Mouse (Mus musculus) hindbrain, postnatal 0 days (tissue): ENCODE measurements at regions not wholly inside any gene's neighbourhood (a gene's known extent, or its start where the extent isn't known, plus 50 kb on each side); places are given as distances from the start of the nearest gene placed in this dataset.

Source experiments
- ATAC-seq: fragments of 200-750 bp; cut with Nextera tagmentation; 2 replicates; pipeline ENCODE4 v1.8.0; 2017; ENCODE audit warnings: mild to moderate bottlenecking, moderate TSS enrichment, moderate library complexity
- DNase-seq: peaks from one replicate; pipeline ENCODE4 v3.0.0-alpha.2; 2015; ENCODE audit warnings: low spot score
- H3K27ac ChIP-seq: fragments of 300-500 bp; sonication (generic); 2 replicates; pipeline ENCODE4 v1.5.1; 2014; ENCODE audit warnings: mild to moderate bottlenecking
- H3K27me3 ChIP-seq: fragments of 300-500 bp; sonication (generic); 2 replicates; pipeline ENCODE4 v1.6.1; 2014; ENCODE audit warnings: low read length, mixed read lengths; ENCODE audit not compliant: insufficient read depth
- H3K36me3 ChIP-seq: fragments of 300-500 bp; sonication (generic); 2 replicates; pipeline ENCODE4 v1.6.1; 2014; ENCODE audit warnings: low read length, mixed read lengths; ENCODE audit not compliant: insufficient read depth
- H3K4me1 ChIP-seq: fragments of 300-500 bp; sonication (generic); 2 replicates; pipeline ENCODE4 v1.6.1; 2014; ENCODE audit warnings: antibody characterized with exemption, low read length, mixed read lengths; ENCODE audit not compliant: insufficient read depth
- H3K4me2 ChIP-seq: fragments of 300-500 bp; sonication (generic); 2 replicates; pipeline ENCODE4 v1.6.1; 2014; ENCODE audit warnings: low read depth, mild to moderate bottlenecking, low read length, moderate library complexity, mixed read lengths
- H3K4me3 ChIP-seq: fragments of 300-500 bp; sonication (generic); 2 replicates; pipeline ENCODE4 v1.5.1; 2014; ENCODE audit warnings: low read length
- H3K9ac ChIP-seq: fragments of 300-500 bp; sonication (generic); replicated peaks from 2 replicates; pipeline ENCODE4 v1.6.1; 2014; ENCODE audit warnings: mild to moderate bottlenecking, low read length, moderate library complexity, mixed read lengths
- H3K9me3 ChIP-seq: fragments of 300-500 bp; sonication (generic); 2 replicates; pipeline ENCODE4 v1.6.1; 2016; ENCODE audit warnings: low read length, mixed read lengths
- CTCF ChIP-seq: IDR thresholded peaks from 2 replicates; pipeline ENCODE4 v1.5.1; 2016; ENCODE audit warnings: antibody characterized with exemption, control low read depth, low read depth
- WGBS: fragments of 180-500 bp; shearing (Covaris S2); extraction: QIAGEN DNeasy Blood & Tissue Kit; methylation state at CpG from one replicate; pipeline ENCODE4 v1.1.7; 2014; 5-methylcytosine and 5-hydroxymethylcytosine counted together

DNA sequence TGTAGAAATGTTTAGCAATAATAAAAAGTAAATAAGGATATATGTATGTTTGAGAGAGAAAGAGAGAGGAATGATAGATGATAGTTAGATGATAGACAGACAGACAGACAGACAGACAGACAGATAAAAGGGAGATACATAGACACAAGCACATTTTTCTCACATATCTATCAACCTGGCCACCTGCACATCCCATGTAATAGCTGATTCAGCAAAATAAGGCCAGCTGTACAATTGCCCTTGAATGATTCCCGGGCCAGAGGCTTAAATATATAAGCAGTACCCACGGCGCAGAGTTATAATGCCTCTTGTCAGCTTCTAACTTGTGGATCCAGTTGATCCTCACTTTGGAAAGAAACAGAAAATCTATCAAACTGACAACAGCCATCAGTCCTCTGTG is 178.5 kb downstream of the Tmem114 start:
- no peak for ATAC-seq
- no peaks in the 10 kb centered on the region for H3K4me1 ChIP-seq
- H3K36me3 ChIP-seq = no peaks in the 10 kb centered on the region
- no peak overlapping the region for H3K4me2 ChIP-seq
- TF ChIP-seq CTCF = no peak
- no peak overlapping the region for H3K9ac ChIP-seq
- WGBS = 93% methylated on average over 3 of the region's 3 CpGs
- no peak overlapping the region for H3K4me3 ChIP-seq
- no peaks in the 10 kb centered on the region for H3K27me3 ChIP-seq
- DNase-seq = no peak
- H3K9me3 ChIP-seq = no peaks in the 10 kb centered on the region
- no peak overlapping the region for H3K27ac ChIP-seq

DNA sequence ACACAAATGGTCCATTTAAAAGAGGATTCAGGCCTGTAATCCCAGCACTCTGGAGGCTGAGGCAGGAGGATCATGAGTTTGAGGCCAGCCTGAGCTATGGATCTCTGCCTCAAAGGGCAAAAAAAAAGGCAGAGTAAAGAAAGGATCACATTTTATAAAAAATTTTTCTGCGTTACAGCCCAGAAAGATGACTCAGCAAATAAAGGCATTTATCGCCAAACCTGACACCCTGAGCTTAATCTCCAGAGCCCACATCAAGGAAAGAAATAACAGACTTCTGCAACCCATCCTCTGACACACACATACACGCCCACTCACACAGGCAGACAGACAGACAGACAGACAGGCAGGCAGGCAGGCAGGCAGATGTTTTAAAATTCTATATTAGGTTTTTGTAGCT is 179.3 kb downstream of the Tmem114 start:
- no peaks in the 10 kb centered on the region for H3K9me3 ChIP-seq

DNA sequence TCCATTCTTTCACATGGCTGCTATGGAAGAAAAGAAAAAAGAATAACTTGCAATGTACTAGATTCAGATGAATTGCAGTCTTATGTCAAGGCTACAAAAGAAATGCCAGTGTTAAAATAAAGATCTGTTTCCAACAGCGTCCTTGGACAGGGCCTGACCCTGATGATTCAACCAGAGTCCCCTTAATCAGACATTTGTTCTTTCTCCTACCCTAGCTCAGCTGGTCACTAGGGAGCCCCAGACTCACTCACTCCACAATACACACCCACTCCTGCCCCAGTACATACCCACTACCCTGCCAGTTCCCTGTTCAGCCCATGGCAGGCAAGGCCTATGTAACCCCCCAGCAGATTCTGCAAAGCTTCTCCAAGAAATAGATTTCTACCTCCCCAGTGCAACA is 190.6 kb downstream of the Tmem114 start:
- Histone ChIP-seq H3K36me3 (no peaks in the 10 kb centered on the region), H3K4me2 (no peak overlapping the region), H3K9me3 (no peaks in the 10 kb centered on the region), H3K4me3 (no peak overlapping the region), H3K27ac (no peak overlapping the region), H3K4me1 (no peaks in the 10 kb centered on the region), H3K27me3 (no peaks in the 10 kb centered on the region), H3K9ac (no peak overlapping the region)
- TF ChIP-seq CTCF = no peak
- WGBS = 58% methylated on average over 1 of the region's 1 CpGs
- DNase-seq (no peak), ATAC-seq (no peak)

More for the DNA sequence above, 179.3 kb downstream of the Tmem114 start:
- TF ChIP-seq CTCF = no peak
- Histone ChIP-seq H3K4me1 (no peaks in the 10 kb centered on the region), H3K27ac (no peak overlapping the region), H3K36me3 (no peaks in the 10 kb centered on the region), H3K4me2 (no peak overlapping the region), H3K4me3 (no peak overlapping the region), H3K27me3 (no peaks in the 10 kb centered on the region), H3K9ac (no peak overlapping the region)
- no peak for ATAC-seq
- WGBS = 83% methylated on average over 3 of the region's 3 CpGs
- no peak for DNase-seq

DNA sequence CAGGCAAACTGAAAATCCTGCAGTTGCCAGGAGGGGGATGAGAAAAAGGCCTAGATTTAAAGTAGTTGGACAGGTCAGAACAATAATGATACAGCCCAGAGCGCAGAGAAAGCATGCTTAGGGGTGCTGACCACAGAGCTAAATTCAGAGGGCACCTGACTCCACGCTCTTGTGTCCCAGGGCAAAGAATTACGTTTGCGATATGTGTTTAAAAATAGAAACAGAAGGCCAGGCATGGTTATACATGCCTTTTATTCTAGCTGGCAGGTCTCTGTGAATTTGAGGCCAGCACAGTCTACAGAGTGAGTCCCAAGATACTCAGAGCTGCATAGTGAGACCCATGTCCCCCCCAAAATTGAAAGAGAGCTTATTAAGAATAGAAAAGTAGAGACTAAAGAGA is 192.9 kb downstream of the Tmem114 start:
- H3K27me3 ChIP-seq = no peaks in the 10 kb centered on the region
- no peaks in the 10 kb centered on the region for H3K9me3 ChIP-seq
- TF ChIP-seq CTCF = no peak
- no peak for ATAC-seq
- H3K4me2 ChIP-seq = no peak overlapping the region
- no peak overlapping the region for H3K9ac ChIP-seq
- no peaks in the 10 kb centered on the region for H3K36me3 ChIP-seq
- H3K27ac ChIP-seq = no peak overlapping the region
- H3K4me1 ChIP-seq = no peaks in the 10 kb centered on the region
- no peak overlapping the region for H3K4me3 ChIP-seq
- DNase-seq = no peak
- 85% methylated on average over 4 of the region's 4 CpGs for WGBS

DNA sequence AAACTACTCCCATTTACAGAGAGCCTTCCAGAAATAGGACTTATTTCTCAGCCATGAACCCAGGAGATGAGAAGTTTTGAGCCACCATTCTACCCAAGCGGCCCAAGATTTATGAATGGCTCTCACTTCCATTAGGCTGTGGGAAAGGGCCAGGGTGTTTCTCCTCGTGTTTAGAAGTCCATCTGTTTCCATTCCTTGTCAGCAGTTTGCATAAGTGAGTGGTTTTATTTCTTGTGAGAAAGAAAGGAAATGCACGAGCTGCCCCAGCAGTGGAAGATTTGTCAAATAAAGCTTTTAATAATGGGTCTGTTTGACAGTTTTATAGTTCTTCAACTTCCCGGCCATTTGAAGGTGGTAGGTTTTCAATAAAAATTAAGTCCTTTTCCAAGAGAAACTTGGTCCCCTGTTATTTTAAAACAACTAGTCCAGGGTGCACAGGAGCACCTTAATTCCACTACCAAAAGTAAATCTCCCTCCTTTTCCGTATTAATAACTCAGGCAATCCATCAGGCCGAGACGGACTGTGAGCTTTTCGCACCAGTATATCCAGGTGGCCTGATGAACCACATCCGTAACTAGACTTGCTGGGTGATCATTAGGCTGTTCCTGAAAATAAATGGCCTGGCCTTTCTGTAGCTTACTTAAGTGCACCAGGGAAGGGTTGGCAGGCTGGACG is 201.2 kb downstream of the Tmem114 start:
- Histone ChIP-seq H3K9ac (no peak overlapping the region), H3K36me3 (no peaks in the 10 kb centered on the region), H3K4me3 (no peak overlapping the region), H3K27ac (no peak overlapping the region), H3K27me3 (no peaks in the 10 kb centered on the region), H3K9me3 (no peaks in the 10 kb centered on the region), H3K4me1 (no peaks in the 10 kb centered on the region), H3K4me2 (no peak overlapping the region)
- WGBS = 78% methylated on average over 10 of the region's 10 CpGs
- ATAC-seq (no peak), DNase-seq (no peak)
- TF ChIP-seq CTCF = no peak

DNA sequence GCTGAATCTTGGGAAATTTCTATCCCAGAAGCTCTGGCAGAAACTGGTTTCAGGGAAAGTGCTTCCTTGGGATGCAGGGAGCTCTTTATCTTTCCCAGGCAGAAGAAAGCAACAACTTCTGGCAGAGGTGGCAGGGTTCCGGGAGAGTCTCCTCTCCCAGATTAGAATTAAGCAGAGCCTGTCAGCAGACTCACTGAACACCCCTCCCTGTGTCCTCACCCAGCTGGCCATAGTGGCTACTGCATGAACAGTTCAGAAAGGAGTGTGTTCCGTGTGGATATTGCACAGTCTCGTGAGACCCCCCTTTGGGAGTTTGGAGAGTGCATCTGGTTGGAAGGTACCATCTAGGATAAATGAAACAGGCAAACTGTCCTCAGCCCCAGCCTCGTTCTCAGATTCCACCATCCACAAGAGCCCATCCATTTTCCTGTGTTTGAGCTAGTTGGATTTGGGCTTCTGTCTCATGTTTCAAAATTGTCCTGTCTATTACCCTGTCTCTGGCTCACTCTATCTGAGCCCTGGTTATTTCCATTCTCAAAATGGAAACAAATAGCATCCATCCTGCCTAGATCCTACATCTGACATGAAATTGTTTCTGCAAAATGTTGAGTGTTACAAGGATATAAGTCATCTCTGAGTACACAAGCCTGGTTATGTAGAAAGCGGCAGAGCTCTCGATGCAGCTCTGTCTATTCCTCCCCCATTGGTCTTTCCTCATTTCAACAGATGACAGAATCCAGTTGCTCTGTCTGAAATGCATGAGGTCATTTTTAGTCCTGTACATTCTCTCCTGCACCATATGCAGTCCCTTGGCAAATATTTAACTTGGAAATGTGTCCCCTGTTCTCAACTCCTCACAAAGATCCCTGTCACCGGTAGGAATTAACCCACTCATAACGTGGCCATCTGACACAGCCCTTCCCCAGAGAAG is 216.4 kb downstream of the Tmem114 start:
- no peak overlapping the region for H3K9ac ChIP-seq
- no peak for TF ChIP-seq CTCF
- no peak overlapping the region for H3K4me2 ChIP-seq
- H3K9me3 ChIP-seq = no peaks in the 10 kb centered on the region
- no peak overlapping the region for H3K27ac ChIP-seq
- no peaks in the 10 kb centered on the region for H3K4me1 ChIP-seq
- no peak overlapping the region for H3K4me3 ChIP-seq
- no peaks in the 10 kb centered on the region for H3K27me3 ChIP-seq
- 73% methylated on average over 8 of the region's 8 CpGs for WGBS
- no peaks in the 10 kb centered on the region for H3K36me3 ChIP-seq
- ATAC-seq (no peak), DNase-seq (no peak)

DNA sequence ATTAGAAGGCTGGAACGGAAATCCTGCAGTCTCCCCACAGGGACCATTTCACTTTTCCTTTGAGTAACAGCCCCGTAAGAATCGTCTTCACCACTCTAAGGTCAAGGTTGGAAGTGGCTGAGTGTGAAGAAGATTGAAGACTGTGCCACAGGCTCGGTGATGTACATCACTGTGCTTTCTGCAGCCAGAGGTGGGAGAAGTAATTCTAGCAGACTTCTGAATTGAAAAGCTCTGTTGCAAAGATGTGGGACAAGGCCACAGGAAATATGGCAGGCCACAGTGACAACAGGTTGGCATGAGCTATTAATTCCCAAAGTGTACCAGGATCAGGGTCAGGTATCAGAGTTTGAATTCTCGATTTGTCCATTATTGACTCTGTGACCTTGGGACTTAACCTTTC is 219.9 kb downstream of the Tmem114 start:
- TF ChIP-seq CTCF = no peak
- H3K9me3 ChIP-seq = no peaks in the 10 kb centered on the region
- DNase-seq = no peak
- H3K4me2 ChIP-seq = no peak overlapping the region
- H3K27me3 ChIP-seq = no peaks in the 10 kb centered on the region
- no peak overlapping the region for H3K27ac ChIP-seq
- no peaks in the 10 kb centered on the region for H3K36me3 ChIP-seq
- no peak for ATAC-seq
- no peak overlapping the region for H3K4me3 ChIP-seq
- H3K4me1 ChIP-seq = no peaks in the 10 kb centered on the region
- no peak overlapping the region for H3K9ac ChIP-seq
- WGBS = 76% methylated on average over 5 of the region's 5 CpGs
